Mouse (Mus musculus) forebrain, postnatal 0 days (tissue): ENCODE data around the gene Lhpp. TPM values are rescaled to one million over a fixed set of nuclear protein-coding genes. Genes with fewer than 3 reads are reported as not detected.
A peak's percentile ranks its signal among the peaks of the same experiment; 100 is the strongest.

Experiments used
- ATAC-seq: fragments of 200-750 bp; cut with Nextera tagmentation; 2 replicates; pipeline ENCODE4 v1.8.0; 2017; ENCODE audit warnings: mild to moderate bottlenecking, moderate library complexity
- DNase-seq: peaks from one replicate; pipeline ENCODE4 v3.0.0-alpha.2; 2015
- H3K27ac ChIP-seq: fragments of 300-500 bp; sonication (generic); 2 replicates; pipeline ENCODE4 v1.5.1; 2014; ENCODE audit warnings: low read depth, mild to moderate bottlenecking, antibody characterized with exemption, low read length, moderate library complexity, mixed read lengths
- H3K27me3 ChIP-seq: fragments of 300-500 bp; sonication (generic); 2 replicates; pipeline ENCODE4 v1.6.1; 2014; ENCODE audit warnings: mild to moderate bottlenecking, low read length, mixed read lengths; ENCODE audit not compliant: insufficient read depth
- H3K36me3 ChIP-seq: fragments of 300-500 bp; sonication (generic); 2 replicates; pipeline ENCODE4 v1.6.1; 2014; ENCODE audit warnings: mild to moderate bottlenecking, moderate library complexity; ENCODE audit not compliant: insufficient read depth
- H3K4me1 ChIP-seq: fragments of 300-500 bp; sonication (generic); 2 replicates; pipeline ENCODE4 v1.6.1; 2014; ENCODE audit warnings: antibody characterized with exemption; ENCODE audit not compliant: insufficient read depth
- H3K4me2 ChIP-seq: fragments of 300-500 bp; sonication (generic); 2 replicates; pipeline ENCODE4 v1.6.1; 2014; ENCODE audit warnings: low read depth, mild to moderate bottlenecking, moderate library complexity
- H3K4me3 ChIP-seq: fragments of 300-500 bp; sonication (generic); 2 replicates; pipeline ENCODE4 v1.5.1; 2014; ENCODE audit warnings: low read depth, low read length, mixed read lengths
- H3K9ac ChIP-seq: fragments of 300-500 bp; sonication (generic); 2 replicates; pipeline ENCODE4 v1.6.1; 2014; ENCODE audit warnings: mild to moderate bottlenecking
- H3K9me3 ChIP-seq: fragments of 300-500 bp; sonication (generic); 2 replicates; pipeline ENCODE4 v1.6.1; 2016; ENCODE audit warnings: low read length
- CTCF ChIP-seq: sonication (generic); IDR thresholded peaks from 2 replicates; pipeline ENCODE4 v1.5.1; 2016; ENCODE audit warnings: antibody characterized with exemption, control low read depth, low read depth
- WGBS: fragments of 180-500 bp; shearing (Covaris S2); extraction: QIAGEN DNeasy Blood & Tissue Kit; methylation state at CpG from one replicate; pipeline ENCODE4 v1.1.7; 2014; 5-methylcytosine and 5-hydroxymethylcytosine counted together
- polyA plus RNA-seq: library from polyadenylated mRNA; unstranded; fragments of >200 nt; fragmentation: Nextera tagmentation; extraction: Ambion mirVana; gene quantifications from 2 replicates; pipeline ENCODE4 v1.2.1, GENCODE M21; 2015
- total RNA-seq: library from RNA; depleted of rRNA; stranded (reverse); fragments of >200 nt; gene quantifications from 2 replicates; pipeline ENCODE4 v1.2.3, GENCODE M21; 2014

The Lhpp gene
- total and polyA plus RNA-seq, 2 experiments from 2014 or later = 40.7 to 53.8 TPM

GRCm38 (mm10) chr7:132733521-132733920 lies 123.1 kb downstream of the Lhpp start:
- H3K4me2 ChIP-seq = no peak overlapping the region
- DNase-seq (no peak), ATAC-seq (no peak)
- peaks cover 22% of the 10 kb centered on the region; the same call in 1 of the 2 replicates for H3K4me1 ChIP-seq
- TF ChIP-seq CTCF = no peak
- no peaks in the 10 kb centered on the region for H3K36me3 ChIP-seq
- H3K27me3 ChIP-seq = no peaks in the 10 kb centered on the region
- H3K4me3 ChIP-seq = no peak overlapping the region
- no peaks in the 10 kb centered on the region for H3K9me3 ChIP-seq
- 17% methylated on average over 6 of the region's 6 CpGs for WGBS
- H3K27ac ChIP-seq = peak overlapping the region; percentile 29; the same call in 1 of the 2 replicates
- H3K9ac ChIP-seq = no peak overlapping the region

GRCm38 (mm10) chr7:132734222-132734621 lies 123.8 kb downstream of the Lhpp start:
- DNase-seq = no peak
- H3K27me3 ChIP-seq = no peaks in the 10 kb centered on the region
- no peak overlapping the region for H3K27ac ChIP-seq
- TF ChIP-seq CTCF = no peak
- H3K36me3 ChIP-seq = no peaks in the 10 kb centered on the region
- H3K9ac ChIP-seq = no peak overlapping the region
- H3K4me3 ChIP-seq = no peak overlapping the region
- ATAC-seq = no peak
- H3K4me2 ChIP-seq = no peak overlapping the region
- 79% methylated on average over 9 of the region's 9 CpGs for WGBS
- no peaks in the 10 kb centered on the region for H3K9me3 ChIP-seq
- H3K4me1 ChIP-seq = peaks cover 22% of the 10 kb centered on the region; the same call in 1 of the 2 replicates

GRCm38 (mm10) chr7:132735145-132735544 lies 124.7 kb downstream of the Lhpp start:
- Histone ChIP-seq H3K36me3 (no peaks in the 10 kb centered on the region), H3K27ac (no peak overlapping the region), H3K4me3 (no peak overlapping the region), H3K27me3 (no peaks in the 10 kb centered on the region), H3K9me3 (no peaks in the 10 kb centered on the region), H3K4me1 (peaks cover 21% of the 10 kb centered on the region; the same call in 1 of the 2 replicates), H3K4me2 (no peak overlapping the region), H3K9ac (no peak overlapping the region)
- ATAC-seq = no peak
- 82% methylated on average over 5 of the region's 5 CpGs for WGBS
- TF ChIP-seq CTCF = peak; percentile 33; the same call in 1 of the 2 replicates
- no peak for DNase-seq

GRCm38 (mm10) chr7:132736099-132736862 lies 125.8 kb downstream of the Lhpp start:
- 0 out of 2 replicates have a peak overlapping the region, but pooled peaks have one; percentile 6 for H3K27ac ChIP-seq
- ATAC-seq = peak; percentile 40; the same call in 1 of the 2 replicates
- H3K4me1 ChIP-seq = peaks cover 11% of the 10 kb centered on the region; the same call in 1 of the 2 replicates
- no peaks in the 10 kb centered on the region for H3K9me3 ChIP-seq
- H3K27me3 ChIP-seq = no peaks in the 10 kb centered on the region
- TF ChIP-seq CTCF = no peak
- H3K4me3 ChIP-seq = no peak overlapping the region
- no peak for DNase-seq
- WGBS = 54% methylated on average over 17 of the region's 17 CpGs
- no peak overlapping the region for H3K4me2 ChIP-seq
- no peaks in the 10 kb centered on the region for H3K36me3 ChIP-seq
- H3K9ac ChIP-seq = no peak overlapping the region

- no peak for DNase-seq
- 89% methylated on average over 6 of the region's 6 CpGs for WGBS
- no peak overlapping the region for H3K9ac ChIP-seq
- H3K4me1 ChIP-seq = peaks cover 3% of the 10 kb centered on the region; the same call in 1 of the 2 replicates
- no peak overlapping the region for H3K27ac ChIP-seq
- no peak overlapping the region for H3K4me2 ChIP-seq
- no peak overlapping the region for H3K4me3 ChIP-seq
- H3K27me3 ChIP-seq = no peaks in the 10 kb centered on the region
- ATAC-seq = no peak
- no peak for TF ChIP-seq CTCF
- H3K9me3 ChIP-seq = no peaks in the 10 kb centered on the region
- H3K36me3 ChIP-seq = no peaks in the 10 kb centered on the region
Measured at GRCm38 (mm10) chr7:132738844-132739243, 128.4 kb downstream of the Lhpp start.

- DNase-seq (no peak), ATAC-seq (no peak)
- no peak for TF ChIP-seq CTCF
Measured at GRCm38 (mm10) chr7:132739829-132740228, 129.4 kb downstream of the Lhpp start.

GRCm38 (mm10) chr7:132742912-132743311 lies 132.5 kb downstream of the Lhpp start:
- no peak for TF ChIP-seq CTCF
- 68% methylated on average over 5 of the region's 5 CpGs for WGBS
- H3K27me3 ChIP-seq = no peaks in the 10 kb centered on the region
- no peak overlapping the region for H3K4me2 ChIP-seq
- no peak overlapping the region for H3K4me3 ChIP-seq
- H3K27ac ChIP-seq = no peak overlapping the region; the same call in 1 of the 2 replicates
- H3K9ac ChIP-seq = no peak overlapping the region
- H3K9me3 ChIP-seq = no peaks in the 10 kb centered on the region
- DNase-seq (peak; percentile 43), ATAC-seq (peak; percentile 45; the same call in 1 of the 2 replicates)
- no peaks in the 10 kb centered on the region for H3K4me1 ChIP-seq
- no peaks in the 10 kb centered on the region for H3K36me3 ChIP-seq

More at GRCm38 (mm10) chr7:132739829-132740228, 129.4 kb downstream of the Lhpp start:
- Histone ChIP-seq H3K4me2 (no peak overlapping the region), H3K4me3 (no peak overlapping the region), H3K27me3 (no peaks in the 10 kb centered on the region), H3K27ac (no peak overlapping the region), H3K9me3 (no peaks in the 10 kb centered on the region), H3K9ac (no peak overlapping the region), H3K36me3 (no peaks in the 10 kb centered on the region), H3K4me1 (no peaks in the 10 kb centered on the region)
- 83% methylated on average over 6 of the region's 6 CpGs for WGBS
